Mouse (Mus musculus) heart, embryonic 16.5 days (tissue): ENCODE results near the gene Pipox. TPM values are rescaled to one million over a fixed set of nuclear protein-coding genes. Genes with fewer than 3 reads are reported as not detected.

Source experiments
- ATAC-seq: fragments of 200-750 bp; cut with Nextera tagmentation; replicated peaks from 2 replicates; pipeline ENCODE4 v1.8.0; 2017; ENCODE audit warnings: moderate number of reproducible peaks; ENCODE audit not compliant: insufficient read depth, low FRiP score; ENCODE audit errors: extremely low read depth
- H3K27ac ChIP-seq: fragments of 300-500 bp; sonication (generic); 2 replicates; pipeline ENCODE4 v1.5.1; 2014; ENCODE audit warnings: mild to moderate bottlenecking, low read length, control low read depth, moderate library complexity
- H3K27me3 ChIP-seq: fragments of 300-500 bp; sonication (generic); 2 replicates; pipeline ENCODE4 v1.6.1; 2014; ENCODE audit warnings: low read length, mixed read lengths; ENCODE audit not compliant: control insufficient read depth, insufficient read depth
- H3K36me3 ChIP-seq: fragments of 300-500 bp; sonication (generic); 2 replicates; pipeline ENCODE4 v1.6.1; 2014; ENCODE audit not compliant: control insufficient read depth, insufficient read depth
- H3K4me1 ChIP-seq: fragments of 300-500 bp; sonication (generic); 2 replicates; pipeline ENCODE4 v1.6.1; 2014; ENCODE audit warnings: low read length, mixed read lengths; ENCODE audit not compliant: control insufficient read depth, insufficient read depth
- H3K4me2 ChIP-seq: fragments of 300-500 bp; sonication (generic); 2 replicates; pipeline ENCODE4 v1.6.1; 2014; ENCODE audit warnings: low read depth, mild to moderate bottlenecking, control low read depth, low read length
- H3K4me3 ChIP-seq: fragments of 300-500 bp; sonication (generic); 2 replicates; pipeline ENCODE4 v1.5.1; 2014; ENCODE audit warnings: mild to moderate bottlenecking, control low read depth, low read length
- H3K9ac ChIP-seq: fragments of 300-500 bp; sonication (generic); 2 replicates; pipeline ENCODE4 v1.6.1; 2014; ENCODE audit warnings: low read length, control low read depth
- H3K9me3 ChIP-seq: fragments of 300-500 bp; sonication (generic); replicated peaks from 2 replicates; pipeline ENCODE4 v1.6.1; 2016; ENCODE audit warnings: low read length; ENCODE audit not compliant: control insufficient read depth
- WGBS: fragments of 180-500 bp; shearing (Covaris S2); extraction: QIAGEN DNeasy Blood & Tissue Kit; methylation state at CpG from one replicate; pipeline ENCODE4 v1.1.7; 2014; 5-methylcytosine and 5-hydroxymethylcytosine counted together
- polyA plus RNA-seq: library from polyadenylated mRNA; unstranded; fragments of >200 nt; fragmentation: Nextera tagmentation; extraction: Ambion mirVana; gene quantifications from 2 replicates; pipeline ENCODE4 v1.2.1, GENCODE M21; 2015

Pipox gene
- polyA plus RNA-seq, 1 experiment from 2014 or later = 2.9 TPM

GRCm38 (mm10) chr11:77875269-77875668 is 18.6 kb downstream of the Pipox start:
- Histone ChIP-seq H3K9me3 (no peaks in the 10 kb centered on the region), H3K27ac (no peak overlapping the region; the same call in 1 of the 2 replicates), H3K36me3 (no peaks in the 10 kb centered on the region), H3K9ac (no peak overlapping the region), H3K27me3 (no peaks in the 10 kb centered on the region), H3K4me1 (peaks cover 40% of the 10 kb centered on the region), H3K4me2 (no peak overlapping the region), H3K4me3 (no peak overlapping the region)
- WGBS = 50% methylated on average over 5 of the region's 5 CpGs
- ATAC-seq = no peak

- no peaks in the 10 kb centered on the region for H3K27me3 ChIP-seq
- no peak for ATAC-seq
- H3K9ac ChIP-seq = no peak overlapping the region
- no peaks in the 10 kb centered on the region for H3K9me3 ChIP-seq
- no peak overlapping the region for H3K27ac ChIP-seq
- 49% methylated on average over 6 of the region's 6 CpGs for WGBS
- H3K36me3 ChIP-seq = no peaks in the 10 kb centered on the region
- H3K4me3 ChIP-seq = no peak overlapping the region
- H3K4me1 ChIP-seq = peaks cover 40% of the 10 kb centered on the region
- H3K4me2 ChIP-seq = no peak overlapping the region
Observed at GRCm38 (mm10) chr11:77874685-77875231, 19.1 kb downstream of the Pipox start.

DNA sequence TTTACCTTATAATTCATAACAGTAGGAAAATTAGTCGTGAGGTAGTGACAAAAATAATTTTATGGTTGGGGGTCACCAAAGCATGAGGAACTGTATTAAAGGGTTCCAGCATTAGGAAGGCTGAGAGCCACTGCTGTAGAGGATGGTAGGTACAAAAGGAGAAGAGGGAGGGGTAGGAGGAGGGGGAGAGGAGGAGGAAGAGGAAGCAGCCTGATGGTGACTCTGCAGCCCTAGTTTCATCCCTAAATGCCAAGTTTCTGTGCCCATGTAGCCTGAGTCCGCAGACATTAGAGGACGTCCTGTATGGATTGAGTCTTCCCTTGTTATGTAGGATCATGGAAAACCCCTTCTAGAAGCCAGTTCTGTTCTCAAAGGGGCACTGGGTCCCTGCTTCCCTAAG is 20.8 kb downstream of the Pipox start:
- Histone ChIP-seq H3K9ac (no peak overlapping the region), H3K4me3 (no peak overlapping the region), H3K4me1 (peaks cover 40% of the 10 kb centered on the region), H3K4me2 (no peak overlapping the region; the same call in 1 of the 2 replicates), H3K36me3 (no peaks in the 10 kb centered on the region), H3K27ac (no peak overlapping the region), H3K9me3 (no peaks in the 10 kb centered on the region), H3K27me3 (no peaks in the 10 kb centered on the region)
- no peak for ATAC-seq
- WGBS = 33% methylated on average over 3 of the region's 3 CpGs

DNA sequence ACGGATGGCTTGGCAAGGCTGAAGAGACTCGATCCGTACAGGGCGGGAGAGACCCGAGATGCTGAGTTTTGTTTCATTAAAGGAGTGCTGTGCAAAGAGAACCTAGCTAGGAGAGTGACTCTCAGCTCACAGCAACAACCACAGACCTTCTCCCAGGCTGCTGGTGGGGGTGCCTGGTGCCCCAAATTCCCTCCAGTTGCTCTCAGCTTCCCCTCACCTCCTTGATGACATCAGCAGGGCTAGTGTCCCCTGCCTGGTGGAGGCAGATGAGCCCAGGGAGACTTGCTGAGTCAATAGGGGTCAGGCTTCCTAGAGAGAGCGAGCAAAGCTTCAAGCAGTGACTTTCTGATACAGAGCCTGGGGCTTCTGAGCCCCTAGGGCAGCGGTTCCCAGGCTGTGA is 21.2 kb downstream of the Pipox start:
- Histone ChIP-seq H3K27ac (no peak overlapping the region), H3K9ac (peak overlapping the region; percentile 50; the same call in 1 of the 2 replicates), H3K4me3 (no peak overlapping the region), H3K4me2 (peak overlapping the region; percentile 9), H3K4me1 (peaks cover 37% of the 10 kb centered on the region), H3K27me3 (no peaks in the 10 kb centered on the region), H3K9me3 (no peaks in the 10 kb centered on the region), H3K36me3 (no peaks in the 10 kb centered on the region)
- WGBS = 5% methylated on average over 7 of the region's 7 CpGs
- ATAC-seq = 0 out of 2 replicates have a peak, but pooled peaks have one; percentile 8

DNA sequence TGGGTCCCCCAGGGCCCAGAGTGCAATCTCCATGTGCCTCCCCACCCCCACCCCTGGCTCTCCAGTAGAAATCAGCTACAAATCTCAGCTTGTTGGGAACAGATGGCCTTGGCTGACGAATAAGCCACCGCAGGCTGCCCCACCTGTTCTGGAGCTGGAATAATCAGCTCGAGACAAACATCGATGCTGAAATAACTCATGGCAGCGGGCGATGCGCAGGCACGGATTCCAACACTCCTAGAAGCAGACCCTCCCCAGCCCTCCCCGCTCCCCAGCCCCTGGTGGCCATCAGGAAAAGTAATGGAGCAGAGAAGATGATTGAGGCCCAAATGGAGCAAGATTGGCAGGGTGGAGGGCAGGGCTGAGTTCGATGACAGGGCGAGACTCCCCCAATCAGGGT is 21.7 kb downstream of the Pipox start:
- H3K4me1 ChIP-seq = peaks cover 35% of the 10 kb centered on the region
- peak overlapping the region; percentile 8 for H3K9ac ChIP-seq
- ATAC-seq = no peak
- no peaks in the 10 kb centered on the region for H3K27me3 ChIP-seq
- H3K27ac ChIP-seq = no peak overlapping the region
- H3K4me3 ChIP-seq = no peak overlapping the region
- peak overlapping the region; percentile 9 for H3K4me2 ChIP-seq
- H3K36me3 ChIP-seq = no peaks in the 10 kb centered on the region
- 4% methylated on average over 11 of the region's 11 CpGs for WGBS
- H3K9me3 ChIP-seq = no peaks in the 10 kb centered on the region

GRCm38 (mm10) chr11:77871436-77871835 is 22.5 kb downstream of the Pipox start:
- ATAC-seq = no peak
- Histone ChIP-seq H3K9me3 (no peaks in the 10 kb centered on the region), H3K27ac (no peak overlapping the region), H3K4me3 (no peak overlapping the region), H3K36me3 (0 out of 2 replicates have a peak, but pooled peaks cover 2% of the 10 kb centered on the region), H3K4me2 (no peak overlapping the region), H3K27me3 (no peaks in the 10 kb centered on the region), H3K4me1 (peaks cover 29% of the 10 kb centered on the region), H3K9ac (no peak overlapping the region)
- 23% methylated on average over 4 of the region's 4 CpGs for WGBS

DNA sequence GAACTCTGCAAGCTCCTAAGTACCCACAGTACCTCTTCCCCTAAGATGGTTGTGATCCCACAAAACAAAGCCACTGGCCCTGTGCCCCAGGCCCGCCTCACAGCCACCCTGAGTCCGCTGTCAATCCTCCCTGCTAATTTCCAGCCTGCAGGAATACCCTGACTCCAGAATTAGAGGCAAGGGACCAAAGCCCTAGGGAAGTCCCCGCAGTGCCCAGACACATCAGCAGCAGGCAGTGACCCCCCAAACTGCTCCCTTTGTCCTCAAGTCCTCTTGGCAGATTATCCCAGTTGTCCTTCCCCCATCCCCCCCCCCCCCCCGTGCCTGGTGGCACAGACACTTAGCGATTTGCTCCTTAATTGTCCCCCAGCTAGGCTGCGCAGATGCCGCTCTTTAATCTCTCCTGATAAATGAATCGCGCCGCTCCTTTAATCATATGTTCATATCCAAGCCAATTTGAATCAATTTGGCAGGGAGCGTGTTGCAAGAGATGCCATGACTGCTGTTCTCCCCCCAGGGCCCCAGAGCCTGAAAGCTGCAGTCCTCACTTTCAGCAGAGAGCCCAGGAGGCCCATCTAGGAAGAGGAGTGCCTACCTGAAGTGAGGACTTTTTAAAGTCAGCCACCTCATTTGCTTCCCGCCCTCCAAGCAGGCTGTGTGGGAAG is 26.3 kb downstream of the Pipox start:
- no peak for ATAC-seq
- Histone ChIP-seq H3K27me3 (no peaks in the 10 kb centered on the region), H3K36me3 (peaks cover 21% of the 10 kb centered on the region), H3K4me2 (no peak overlapping the region), H3K9me3 (no peaks in the 10 kb centered on the region), H3K9ac (no peak overlapping the region), H3K4me1 (peaks cover 15% of the 10 kb centered on the region), H3K27ac (no peak overlapping the region), H3K4me3 (no peak overlapping the region)
- 39% methylated on average over 10 of the region's 12 CpGs for WGBS

GRCm38 (mm10) chr11:77864771-77865170 is 29.1 kb downstream of the Pipox start:
- H3K4me2 ChIP-seq = no peak overlapping the region
- no peak overlapping the region for H3K4me3 ChIP-seq
- peaks cover 36% of the 10 kb centered on the region for H3K36me3 ChIP-seq
- H3K27ac ChIP-seq = no peak overlapping the region
- no peak overlapping the region for H3K9ac ChIP-seq
- 63% methylated on average over 12 of the region's 12 CpGs for WGBS
- H3K4me1 ChIP-seq = peaks cover 4% of the 10 kb centered on the region
- ATAC-seq = no peak
- H3K9me3 ChIP-seq = no peaks in the 10 kb centered on the region
- H3K27me3 ChIP-seq = no peaks in the 10 kb centered on the region

DNA sequence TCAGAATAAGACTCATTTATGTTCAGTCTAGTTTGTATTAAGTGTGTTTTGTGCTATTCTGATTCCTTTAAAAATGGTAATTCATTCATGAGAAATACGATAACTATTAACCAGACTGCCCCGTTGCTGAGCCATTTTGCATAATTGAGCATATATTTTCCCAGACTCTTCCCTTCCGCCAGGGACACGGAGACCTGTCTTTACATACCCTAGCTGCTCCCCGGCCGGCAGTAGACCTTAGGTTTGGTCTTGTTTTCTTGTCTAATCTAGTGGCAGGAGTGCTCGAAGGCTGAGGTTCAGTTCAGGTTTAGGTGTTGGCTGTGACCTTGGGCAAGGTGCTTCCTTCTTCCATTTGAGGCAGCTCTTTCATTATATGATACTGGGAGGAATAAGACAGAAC is 31.0 kb downstream of the Pipox start:
- 79% methylated on average over 7 of the region's 7 CpGs for WGBS
- no peaks in the 10 kb centered on the region for H3K27me3 ChIP-seq
- peaks cover 45% of the 10 kb centered on the region for H3K36me3 ChIP-seq
- H3K27ac ChIP-seq = no peak overlapping the region
- peaks cover 4% of the 10 kb centered on the region for H3K4me1 ChIP-seq
- no peak overlapping the region for H3K4me2 ChIP-seq
- H3K9ac ChIP-seq = no peak overlapping the region
- no peaks in the 10 kb centered on the region for H3K9me3 ChIP-seq
- no peak for ATAC-seq
- no peak overlapping the region for H3K4me3 ChIP-seq
